In genomic region chr14:117055134-117055533, GRCm38 (mm10) we compare ENCODE assay signal across 30 mouse cellular contexts.
"Had no signal": no experiment of that assay in that cellular context is flagged by ENCODE, and none has a peak within 500 bp of the region (broad histone marks: within the 10 kb centered on the region; RNA-seq: fewer than 3 reads in every experiment).

No protein-coding gene starts in this region.

- H3K27ac ChIP-seq: left cerebral cortex, adult 2 months; limb, embryonic 10.5 days; limb, embryonic 12.5 days; limb, embryonic 13.5 days; limb, embryonic 15.5 days; liver, embryonic 12.5 days; liver, embryonic 13.5 days; liver, embryonic 14.5 days; liver, embryonic 15.5 days; lung, embryonic 15.5 days; macrophage; midbrain, embryonic 10.5 days; midbrain, embryonic 12.5 days; midbrain, embryonic 13.5 days; midbrain, embryonic 15.5 days; neural tube, embryonic 12.5 days had no signal

- ATAC-seq: liver, embryonic 12.5 days; liver, postnatal 0 days; lung, postnatal 0 days; midbrain, embryonic 13.5 days; midbrain, embryonic 15.5 days; midbrain, embryonic 16.5 days had no signal

- H3K4me1 ChIP-seq: limb, embryonic 10.5 days; limb, embryonic 12.5 days; limb, embryonic 15.5 days; liver, embryonic 12.5 days; liver, embryonic 13.5 days; liver, embryonic 15.5 days; lung, embryonic 15.5 days; megakaryocyte, embryonic 14.5 days had no signal

- H3K27me3 ChIP-seq: limb, embryonic 12.5 days; limb, embryonic 13.5 days; limb, embryonic 15.5 days; liver, embryonic 12.5 days; liver, embryonic 13.5 days; liver, embryonic 15.5 days; lung, embryonic 15.5 days; megakaryocyte, embryonic 14.5 days; midbrain, embryonic 12.5 days; midbrain, embryonic 13.5 days; midbrain, embryonic 15.5 days; neural tube, embryonic 12.5 days had no signal

- DNase-seq: left cerebral cortex, postnatal 4 days; liver; liver, embryonic 13.5 days; liver, postnatal 0 days; lung, adult 18-20 months; lung, adult 2 months; lung, postnatal 10 days; lung, postnatal 36 days; lung, postnatal 4 days; midbrain, embryonic 14.5 days had no signal

- H3K9me3 ChIP-seq: limb, embryonic 10.5 days; limb, embryonic 12.5 days; limb, embryonic 13.5 days; limb, embryonic 15.5 days; liver, embryonic 12.5 days; liver, embryonic 13.5 days; liver, embryonic 15.5 days; lung, embryonic 15.5 days; midbrain, embryonic 10.5 days; midbrain, embryonic 12.5 days; midbrain, embryonic 13.5 days; midbrain, embryonic 15.5 days; neural tube, embryonic 12.5 days had no signal

- H3K4me3 ChIP-seq: left cerebral cortex, adult 2 months; limb, embryonic 10.5 days; limb, embryonic 12.5 days; limb, embryonic 13.5 days; limb, embryonic 15.5 days; liver, embryonic 12.5 days; liver, embryonic 13.5 days; liver, embryonic 15.5 days; lung, embryonic 15.5 days; megakaryocyte, embryonic 14.5 days; midbrain, embryonic 10.5 days; midbrain, embryonic 12.5 days; midbrain, embryonic 13.5 days; midbrain, embryonic 15.5 days; myocyte; neural tube, embryonic 12.5 days had no signal

- H3K36me3 ChIP-seq: limb, embryonic 10.5 days; limb, embryonic 12.5 days; limb, embryonic 13.5 days; limb, embryonic 15.5 days; liver, embryonic 12.5 days; liver, embryonic 13.5 days; liver, embryonic 15.5 days; lung, embryonic 15.5 days; midbrain, embryonic 10.5 days; midbrain, embryonic 12.5 days; midbrain, embryonic 13.5 days; midbrain, embryonic 15.5 days; neural tube, embryonic 12.5 days had no signal

- H3K9ac ChIP-seq: limb, embryonic 12.5 days; limb, embryonic 13.5 days; limb, embryonic 15.5 days; liver, embryonic 12.5 days; liver, embryonic 13.5 days; liver, embryonic 14.5 days; liver, embryonic 15.5 days; liver, postnatal 0 days; lung, embryonic 15.5 days; midbrain, embryonic 12.5 days; midbrain, embryonic 13.5 days; midbrain, embryonic 15.5 days; neural tube, embryonic 12.5 days had no signal

- H3K4me2 ChIP-seq: limb, embryonic 12.5 days; limb, embryonic 13.5 days; limb, embryonic 15.5 days; liver, embryonic 11.5 days; liver, embryonic 12.5 days; liver, embryonic 13.5 days; liver, embryonic 15.5 days; lung, embryonic 15.5 days; midbrain, embryonic 12.5 days; midbrain, embryonic 13.5 days; midbrain, embryonic 15.5 days; neural tube, embryonic 12.5 days had no signal
